Mouse (Mus musculus) heart, embryonic 15.5 days (tissue): ENCODE measurements around the gene Lefty1. TPM values are rescaled to one million over a fixed set of nuclear protein-coding genes. Genes with fewer than 3 reads are reported as not detected.

Experiments
- ATAC-seq: fragments of 200-750 bp; cut with Nextera tagmentation; replicated peaks from 2 replicates; pipeline ENCODE4 v1.8.0; 2017; ENCODE audit warnings: low read depth, moderate TSS enrichment; ENCODE audit not compliant: insufficient number of reproducible peaks, insufficient read depth, low FRiP score
- H3K27ac ChIP-seq: fragments of 300-500 bp; sonication (generic); 2 replicates; pipeline ENCODE4 v1.5.1; 2015; ENCODE audit warnings: mild to moderate bottlenecking, inconsistent platforms
- H3K27me3 ChIP-seq: fragments of 300-500 bp; sonication (generic); 2 replicates; pipeline ENCODE4 v1.6.1; 2015; ENCODE audit warnings: inconsistent platforms
- H3K36me3 ChIP-seq: fragments of 300-500 bp; sonication (generic); 2 replicates; pipeline ENCODE4 v1.6.1; 2015; ENCODE audit warnings: mild to moderate bottlenecking, inconsistent platforms
- H3K4me1 ChIP-seq: fragments of 300-500 bp; sonication (generic); replicated peaks from 2 replicates; pipeline ENCODE4 v1.6.1; 2015; ENCODE audit warnings: inconsistent platforms
- H3K4me2 ChIP-seq: fragments of 300-500 bp; sonication (generic); 2 replicates; pipeline ENCODE4 v1.6.1; 2015; ENCODE audit warnings: inconsistent platforms, mild to moderate bottlenecking, moderate library complexity
- H3K4me3 ChIP-seq: fragments of 300-500 bp; sonication (generic); 2 replicates; pipeline ENCODE4 v1.5.1; 2015; ENCODE audit warnings: mild to moderate bottlenecking, inconsistent platforms
- H3K9ac ChIP-seq: fragments of 300-500 bp; sonication (generic); 2 replicates; pipeline ENCODE4 v1.6.1; 2015; ENCODE audit warnings: mild to moderate bottlenecking, inconsistent platforms
- H3K9me3 ChIP-seq: fragments of 300-500 bp; sonication (generic); replicated peaks from 2 replicates; pipeline ENCODE4 v1.6.1; 2016; ENCODE audit warnings: inconsistent platforms
- WGBS: fragments of 180-500 bp; shearing (Covaris S2); methylation state at CpG from one replicate; pipeline ENCODE4 v1.1.7; 2015; ENCODE audit warnings: mixed read lengths; 5-methylcytosine and 5-hydroxymethylcytosine counted together
- polyA plus RNA-seq: library from polyadenylated mRNA; unstranded; fragments of >200 nt; fragmentation: Nextera tagmentation; extraction: Ambion mirVana; gene quantifications from 2 replicates; pipeline ENCODE4 v1.2.1, GENCODE M21; 2015

Lefty1 gene
- polyA plus RNA-seq, 1 experiment from 2014 or later, result 1.0 TPM

GRCm38 (mm10) chr1:180986701-180987100 lies 51.9 kb downstream of the Lefty1 start:
- H3K27me3 ChIP-seq, result 0 out of 2 replicates have a peak, but pooled peaks cover 4% of the 10 kb centered on the region
- H3K4me2 ChIP-seq, result no peak overlapping the region
- ATAC-seq, result no peak
- no peaks in the 10 kb centered on the region for H3K36me3 ChIP-seq
- H3K9me3 ChIP-seq, result no peaks in the 10 kb centered on the region
- H3K27ac ChIP-seq, result no peak overlapping the region
- no peak overlapping the region for H3K4me3 ChIP-seq
- WGBS, result 87% methylated on average over 8 of the region's 8 CpGs
- peaks cover 2% of the 10 kb centered on the region; the same call in 1 of the 2 replicates for H3K4me1 ChIP-seq
- H3K9ac ChIP-seq, result no peak overlapping the region

GRCm38 (mm10) chr1:180987759-180988158 lies 52.9 kb downstream of the Lefty1 start:
- Histone ChIP-seq H3K36me3 (no peaks in the 10 kb centered on the region), H3K4me2 (peak overlapping the region; percentile 46), H3K9me3 (no peaks in the 10 kb centered on the region), H3K4me1 (peaks cover 2% of the 10 kb centered on the region; the same call in 1 of the 2 replicates), H3K27me3 (0 out of 2 replicates have a peak, but pooled peaks cover 4% of the 10 kb centered on the region), H3K27ac (no peak overlapping the region), H3K9ac (no peak overlapping the region), H3K4me3 (no peak overlapping the region)
- 3% methylated on average over 9 of the region's 9 CpGs for WGBS
- ATAC-seq, result no peak

Other genes with a start within 250 kb of the Lefty1 start
- gene Mixl1, start 238.0 kb upstream of the Lefty1 start, polyA plus RNA-seq, result 0.08 TPM in 1 of 2 replicates, not detected in the other
- 16.9 and 20.0 TPM in 2 replicates for gene Acbd3, start 209.0 kb upstream of the Lefty1 start, polyA plus RNA-seq
- 1,560 and 1,618 TPM in 2 replicates for gene H3f3a, start 121.1 kb upstream of the Lefty1 start, polyA plus RNA-seq
- gene Sde2, start 83.9 kb upstream of the Lefty1 start, polyA plus RNA-seq, result 20.8 and 22.8 TPM in 2 replicates
- 0.05 and 0.14 TPM in 2 replicates for gene Lefty2, start 41.9 kb upstream of the Lefty1 start, polyA plus RNA-seq
- gene Pycr2, start 30.7 kb upstream of the Lefty1 start, polyA plus RNA-seq, result 42.1 and 57.9 TPM in 2 replicates
- 10.0 and 12.1 TPM in 2 replicates for gene Tmem63a, start 7.3 kb downstream of the Lefty1 start, polyA plus RNA-seq
- 10.0 and 10.7 TPM in 2 replicates for gene Ephx1, start 85.9 kb downstream of the Lefty1 start, polyA plus RNA-seq
- not detected in 2 replicates for gene 9130409I23Rik, start 116.2 kb downstream of the Lefty1 start, polyA plus RNA-seq
- gene Nvl, start 209.2 kb downstream of the Lefty1 start, polyA plus RNA-seq, result 15.5 and 17.7 TPM in 2 replicates
- gene Cnih4, start 209.7 kb downstream of the Lefty1 start, polyA plus RNA-seq, result 128 and 135 TPM in 2 replicates